Mouse (Mus musculus) embryonic facial prominence, embryonic 14.5 days (tissue): ENCODE data around the gene Dhx16. TPM values are rescaled to one million over a fixed set of nuclear protein-coding genes. Genes with fewer than 3 reads are reported as not detected.
A peak's percentile ranks its signal among the peaks of the same experiment; 100 is the strongest.

Experiments
- ATAC-seq: fragments of 200-750 bp; cut with Nextera tagmentation; 2 replicates; pipeline ENCODE4 v1.8.0; 2017; ENCODE audit warnings: low read depth, moderate number of reproducible peaks, moderate TSS enrichment
- DNase-seq: peaks from one replicate; pipeline ENCODE4 v3.0.0-alpha.2; 2015; ENCODE audit warnings: low spot score
- H3K27ac ChIP-seq: fragments of 300-500 bp; sonication (generic); replicated peaks from 2 replicates; pipeline ENCODE4 v1.5.1; 2014; ENCODE audit warnings: low read depth, mild to moderate bottlenecking, low read length, moderate library complexity
- H3K27me3 ChIP-seq: fragments of 300-500 bp; sonication (generic); replicated peaks from 2 replicates; pipeline ENCODE4 v1.6.1; 2014; ENCODE audit warnings: low read length; ENCODE audit not compliant: control insufficient read depth, insufficient read depth
- H3K36me3 ChIP-seq: fragments of 300-500 bp; sonication (generic); 2 replicates; pipeline ENCODE4 v1.6.1; 2014; ENCODE audit warnings: low read length, mixed read lengths; ENCODE audit not compliant: control insufficient read depth, insufficient read depth
- H3K4me1 ChIP-seq: fragments of 300-500 bp; sonication (generic); 2 replicates; pipeline ENCODE4 v1.6.1; 2014; ENCODE audit warnings: antibody characterized with exemption, low read length; ENCODE audit not compliant: control insufficient read depth, insufficient read depth
- H3K4me2 ChIP-seq: fragments of 300-500 bp; sonication (generic); 2 replicates; pipeline ENCODE4 v1.6.1; 2014; ENCODE audit warnings: low read depth, mild to moderate bottlenecking, low read length, moderate library complexity, mixed read lengths
- H3K4me3 ChIP-seq: fragments of 300-500 bp; sonication (generic); 2 replicates; pipeline ENCODE4 v1.5.1; 2014; ENCODE audit warnings: low read depth, mild to moderate bottlenecking, low read length
- H3K9ac ChIP-seq: fragments of 300-500 bp; sonication (generic); 2 replicates; pipeline ENCODE4 v1.6.1; 2014; ENCODE audit warnings: low read depth, mild to moderate bottlenecking, low read length, moderate library complexity, mixed read lengths
- H3K9me3 ChIP-seq: fragments of 300-500 bp; sonication (generic); 2 replicates; pipeline ENCODE4 v1.6.1; 2016; ENCODE audit warnings: low read length; ENCODE audit not compliant: control insufficient read depth
- WGBS: fragments of 180-500 bp; shearing (Covaris S2); extraction: QIAGEN DNeasy Blood & Tissue Kit; methylation state at CpG from one replicate; pipeline ENCODE4 v1.1.7; 2014; 5-methylcytosine and 5-hydroxymethylcytosine counted together
- polyA plus RNA-seq: library from polyadenylated mRNA; unstranded; fragments of >200 nt; fragmentation: Nextera tagmentation; extraction: Ambion mirVana; gene quantifications from 2 replicates; pipeline ENCODE4 v1.2.1, GENCODE M21; 2014

Gene Dhx16
- polyA plus RNA-seq, 1 experiment from 2014 or later: 40.2 TPM

DNA sequence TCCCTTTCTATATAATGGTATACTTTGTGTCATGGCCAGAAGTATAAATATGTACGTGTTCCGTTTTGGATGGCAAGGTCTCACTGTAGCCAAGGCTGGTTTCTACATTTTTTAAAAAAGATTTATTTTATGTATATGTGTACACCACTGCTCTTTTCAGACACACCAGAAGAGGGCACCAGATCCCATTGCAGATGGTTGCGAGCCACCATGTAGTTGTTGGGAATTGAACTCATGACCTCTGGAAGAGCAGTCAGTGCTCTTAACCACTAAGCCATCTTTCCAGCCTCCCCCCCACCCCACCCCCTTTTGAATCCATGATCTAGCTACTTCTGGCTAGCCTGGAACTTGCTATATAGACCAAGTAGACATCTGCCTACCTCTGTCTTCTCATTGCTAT, 36.1 kb upstream of the Dhx16 start:
- H3K9me3 ChIP-seq: no peaks in the 10 kb centered on the region
- no peak overlapping the region for H3K9ac ChIP-seq
- peaks cover 41% of the 10 kb centered on the region for H3K36me3 ChIP-seq
- peaks cover 14% of the 10 kb centered on the region for H3K4me1 ChIP-seq
- no peak overlapping the region for H3K27ac ChIP-seq
- H3K4me2 ChIP-seq: no peak overlapping the region
- H3K27me3 ChIP-seq: no peaks in the 10 kb centered on the region
- no peak overlapping the region for H3K4me3 ChIP-seq
- ATAC-seq: no peak
- WGBS: 96% methylated on average over 3 of the region's 3 CpGs
- no peak for DNase-seq

DNA sequence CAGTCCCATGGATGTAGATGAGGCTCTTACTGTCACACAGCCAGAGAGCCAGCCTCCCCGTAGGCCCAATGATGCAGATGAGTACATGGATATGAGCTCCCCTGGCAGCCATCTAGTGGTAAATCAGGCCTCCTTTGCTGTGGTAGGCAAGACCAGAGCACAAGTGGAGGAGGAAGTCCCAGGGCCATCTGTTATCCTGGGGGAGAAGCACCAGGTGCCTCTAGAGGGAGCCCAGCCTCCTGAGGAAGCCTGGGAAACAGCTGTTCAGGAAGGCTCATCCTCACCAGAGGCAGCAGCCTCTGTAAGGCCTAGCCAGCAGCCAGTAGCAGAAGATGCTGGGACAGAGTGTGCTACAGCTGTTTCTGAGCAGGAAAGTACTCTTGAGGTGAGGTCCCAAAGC, 31.5 kb upstream of the Dhx16 start:
- WGBS: 18% methylated on average over 1 of the region's 1 CpGs
- DNase-seq: no peak

DNA sequence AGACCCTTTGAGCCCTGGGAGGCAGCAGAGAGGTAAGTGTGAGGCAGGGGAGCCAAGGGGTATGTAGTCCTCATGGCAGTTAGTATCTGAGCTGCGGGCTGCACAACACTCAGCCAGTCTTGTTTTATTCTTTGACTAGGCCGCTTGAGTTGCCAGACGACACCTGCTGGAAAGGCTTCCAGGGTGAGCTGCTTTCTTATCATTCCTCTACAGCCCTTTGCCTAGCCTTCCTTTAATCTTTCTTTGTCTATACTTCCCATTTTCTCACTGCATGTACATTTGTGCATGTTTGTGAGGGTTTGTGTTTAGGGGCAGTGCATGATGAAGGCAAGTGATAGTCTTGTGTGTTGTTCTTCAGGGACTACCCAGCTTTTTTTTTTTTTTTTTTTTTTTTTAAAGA, 28.6 kb upstream of the Dhx16 start:
- Histone ChIP-seq H3K9me3 (no peaks in the 10 kb centered on the region), H3K36me3 (peaks cover 91% of the 10 kb centered on the region), H3K27ac (no peak overlapping the region), H3K27me3 (no peaks in the 10 kb centered on the region), H3K4me1 (no peaks in the 10 kb centered on the region), H3K4me2 (no peak overlapping the region), H3K9ac (no peak overlapping the region), H3K4me3 (no peak overlapping the region)
- no peak for ATAC-seq
- no peak for DNase-seq
- 97% methylated on average over 3 of the region's 3 CpGs for WGBS

More for the DNA sequence above, 31.5 kb upstream of the Dhx16 start:
- H3K9ac ChIP-seq: 0 out of 2 replicates have a peak overlapping the region, but pooled peaks have one; percentile 8
- no peak overlapping the region for H3K27ac ChIP-seq
- H3K4me3 ChIP-seq: no peak overlapping the region
- H3K4me1 ChIP-seq: no peaks in the 10 kb centered on the region
- no peaks in the 10 kb centered on the region for H3K27me3 ChIP-seq
- ATAC-seq: peak; percentile 49
- H3K36me3 ChIP-seq: peaks cover 86% of the 10 kb centered on the region
- H3K9me3 ChIP-seq: no peaks in the 10 kb centered on the region
- no peak overlapping the region for H3K4me2 ChIP-seq

DNA sequence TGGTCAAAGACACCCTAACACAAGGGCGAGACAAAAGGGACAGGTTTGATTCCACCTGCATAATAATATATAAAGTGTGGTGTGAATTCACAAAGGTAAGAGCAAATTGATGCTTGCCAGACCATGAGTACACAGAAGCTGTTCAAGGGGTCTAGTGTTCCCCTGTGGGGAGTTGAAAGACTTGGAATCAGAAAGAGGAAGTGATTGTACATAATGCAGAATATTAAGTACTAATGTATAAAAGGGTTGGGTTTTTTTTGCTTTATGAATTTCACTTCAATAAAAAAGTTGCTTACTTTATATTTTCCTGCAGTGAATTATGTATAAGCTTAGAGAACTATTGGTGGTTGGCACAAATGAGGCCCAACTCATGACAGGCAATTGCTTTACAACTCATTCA, 20.2 kb upstream of the Dhx16 start:
- no peaks in the 10 kb centered on the region for H3K27me3 ChIP-seq
- DNase-seq (no peak), ATAC-seq (no peak)
- H3K27ac ChIP-seq: no peak overlapping the region
- H3K9me3 ChIP-seq: no peaks in the 10 kb centered on the region
- no peak overlapping the region for H3K4me2 ChIP-seq
- 91% methylated on average over 1 of the region's 1 CpGs for WGBS
- no peak overlapping the region for H3K9ac ChIP-seq
- no peak overlapping the region for H3K4me3 ChIP-seq
- H3K4me1 ChIP-seq: peaks cover 9% of the 10 kb centered on the region; the same call in 1 of the 2 replicates
- H3K36me3 ChIP-seq: peaks cover 29% of the 10 kb centered on the region

DNA sequence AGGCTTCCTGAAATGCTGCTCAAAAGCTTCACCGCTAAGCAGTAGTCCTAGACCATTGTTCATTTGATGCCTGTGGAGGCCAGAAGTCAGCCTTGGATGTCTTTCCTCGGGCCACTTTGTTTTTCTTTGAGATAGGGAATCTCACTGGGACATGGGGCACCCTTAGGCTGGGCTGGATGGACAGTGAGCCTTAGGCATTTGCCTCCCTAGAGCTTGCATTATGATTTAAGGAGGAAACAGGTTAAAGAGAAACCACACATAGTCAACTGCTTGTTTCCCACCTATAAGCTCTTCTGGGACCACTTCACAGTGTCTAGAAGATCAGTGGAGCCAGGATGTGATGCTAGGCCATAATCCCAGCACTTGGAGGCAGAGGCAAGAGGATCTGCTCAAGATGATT, 19.8 kb upstream of the Dhx16 start:
- Histone ChIP-seq H3K9me3 (no peaks in the 10 kb centered on the region), H3K4me3 (no peak overlapping the region), H3K27ac (no peak overlapping the region), H3K9ac (no peak overlapping the region), H3K36me3 (peaks cover 25% of the 10 kb centered on the region), H3K4me1 (peaks cover 13% of the 10 kb centered on the region; the same call in 1 of the 2 replicates), H3K27me3 (no peaks in the 10 kb centered on the region), H3K4me2 (no peak overlapping the region)
- DNase-seq (no peak), ATAC-seq (no peak)
- WGBS: 65% methylated on average over 2 of the region's 2 CpGs

DNA sequence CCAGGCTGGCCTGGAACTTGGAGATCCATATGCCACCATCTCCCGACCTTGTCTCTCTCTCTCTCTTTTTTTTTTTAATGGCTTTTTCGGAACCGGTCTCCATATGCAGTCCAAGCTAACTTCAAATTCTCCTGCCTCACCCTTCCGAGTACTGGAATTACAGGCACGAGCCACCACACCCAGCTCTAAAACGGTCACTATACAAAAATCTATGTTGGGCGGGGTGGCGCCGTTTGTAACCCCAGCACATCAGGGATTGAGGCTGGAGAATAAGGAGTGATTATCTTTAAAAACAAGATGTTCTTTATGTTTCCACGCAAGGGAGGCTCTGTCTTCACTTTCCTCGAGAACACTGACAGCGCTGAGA, 18.8 kb upstream of the Dhx16 start:
- Histone ChIP-seq H3K4me2 (peak overlapping the region; percentile 70), H3K27ac (peak overlapping the region; percentile 93), H3K27me3 (no peaks in the 10 kb centered on the region), H3K9me3 (no peaks in the 10 kb centered on the region), H3K9ac (peak overlapping the region; percentile 81), H3K4me3 (peak overlapping the region; percentile 75), H3K36me3 (peaks cover 20% of the 10 kb centered on the region), H3K4me1 (peaks cover 17% of the 10 kb centered on the region; the same call in 1 of the 2 replicates)
- 4% methylated on average over 12 of the region's 12 CpGs for WGBS
- ATAC-seq (no peak), DNase-seq (no peak)

DNA sequence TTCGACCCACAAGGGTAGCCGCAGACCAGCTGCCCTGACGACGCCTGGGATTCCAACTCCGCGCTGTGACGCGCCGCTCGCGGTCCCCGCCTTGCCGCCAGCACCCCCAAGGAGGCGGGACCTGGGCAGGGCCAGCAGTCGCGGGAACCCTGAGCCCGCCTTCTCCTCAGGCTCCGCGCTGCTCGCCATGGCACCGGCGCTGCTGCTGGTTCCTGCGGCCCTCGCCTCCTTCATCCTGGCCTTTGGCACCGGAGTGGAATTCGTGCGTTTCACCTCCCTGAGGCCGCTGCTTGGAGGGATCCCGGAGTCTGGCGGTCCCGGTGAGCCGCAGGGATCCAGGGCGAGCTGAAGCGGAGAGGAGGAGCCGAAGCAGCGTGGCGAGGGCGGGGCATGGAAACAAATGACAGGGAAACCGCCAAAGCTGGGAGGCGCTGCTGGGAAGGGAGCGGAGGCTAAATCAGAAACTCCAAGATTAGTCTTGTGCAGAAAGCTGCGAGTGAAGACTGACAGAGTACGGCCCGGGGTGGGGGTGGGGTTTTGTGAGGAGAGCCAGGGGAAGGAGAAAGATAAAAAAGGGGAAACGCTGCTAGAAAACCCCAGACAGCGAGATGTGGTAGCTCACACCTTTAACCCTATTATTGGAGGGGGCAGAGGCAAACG, 18.3 kb upstream of the Dhx16 start, which contains the start of gene Nrm:
Gene Nrm (plus strand): TSS at position 121 of the 660 bp plus-strand sequence.
- Histone ChIP-seq H3K9me3 (no peaks in the 10 kb centered on the region), H3K27me3 (no peaks in the 10 kb centered on the region), H3K36me3 (peaks cover 20% of the 10 kb centered on the region), H3K4me2 (peak within 1 kb of the TSS; percentile 70), H3K9ac (peak within 1 kb of the TSS; percentile 81), H3K4me1 (peaks cover 17% of the 10 kb centered on the region; the same call in 1 of the 2 replicates), H3K27ac (peak within 1 kb of the TSS; percentile 93), H3K4me3 (peak within 1 kb of the TSS; percentile 75)
- WGBS: under 1% methylated on average over 44 of the region's 47 CpGs
- ATAC-seq (peak; percentile 92), DNase-seq (peak; percentile 97)

DNA sequence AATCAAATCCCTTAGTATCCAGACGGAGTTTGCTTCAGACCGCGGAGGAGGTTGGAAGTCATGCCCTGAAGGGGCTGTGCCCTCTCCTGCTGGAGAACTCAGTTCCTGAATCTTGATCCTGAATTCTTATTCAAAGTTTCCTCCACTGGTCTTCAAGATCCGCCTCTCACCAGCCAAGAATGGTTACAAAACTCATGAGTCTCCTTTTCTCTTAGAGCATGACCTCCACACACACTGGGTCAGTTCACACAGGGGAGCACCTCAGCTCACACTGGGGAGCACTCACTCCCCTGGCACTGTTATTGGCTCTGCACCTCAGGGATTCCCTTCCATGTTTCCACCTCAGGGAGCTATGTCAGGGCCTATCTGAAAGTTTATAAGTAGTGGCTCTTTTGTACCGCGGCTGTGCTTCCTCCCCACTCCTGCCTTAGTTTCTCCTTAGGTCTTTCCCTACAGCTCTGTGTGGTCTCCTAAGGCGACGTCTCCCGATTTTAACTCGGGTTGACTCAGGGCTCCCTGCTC, 14.7 kb upstream of the Dhx16 start:
- Histone ChIP-seq H3K4me1 (peaks cover 40% of the 10 kb centered on the region), H3K9me3 (no peaks in the 10 kb centered on the region), H3K4me3 (peak overlapping the region; percentile 57), H3K9ac (peak overlapping the region; percentile 70), H3K4me2 (peak overlapping the region; percentile 96), H3K27ac (peak overlapping the region; percentile 97), H3K36me3 (0 out of 2 replicates have a peak, but pooled peaks cover 3% of the 10 kb centered on the region), H3K27me3 (no peaks in the 10 kb centered on the region)
- DNase-seq (no peak), ATAC-seq (no peak)
- WGBS: 20% methylated on average over 10 of the region's 10 CpGs
